Mouse (Mus musculus) embryonic facial prominence, embryonic 10.5 days (tissue): Measurements from ENCODE around the gene Mlc1. TPM values are rescaled to one million over a fixed set of nuclear protein-coding genes. Genes with fewer than 3 reads are reported as not detected.

ENCODE experiments used
- DNase-seq: peaks from one replicate; pipeline ENCODE4 v3.0.0-alpha.2; 2017; ENCODE audit warnings: low spot score
- H3K27ac ChIP-seq: fragments of 300-500 bp; sonication (generic); replicated peaks from 2 replicates; pipeline ENCODE4 v1.5.1; 2016; ENCODE audit warnings: mild to moderate bottlenecking
- H3K27me3 ChIP-seq: fragments of 300-500 bp; sonication (generic); replicated peaks from 2 replicates; pipeline ENCODE4 v1.6.1; 2016; ENCODE audit warnings: low read depth, mild to moderate bottlenecking; ENCODE audit not compliant: poor library complexity, severe bottlenecking
- H3K36me3 ChIP-seq: fragments of 300-500 bp; sonication (generic); replicated peaks from 2 replicates; pipeline ENCODE4 v1.6.1; 2016; ENCODE audit warnings: mild to moderate bottlenecking, moderate library complexity
- H3K4me1 ChIP-seq: fragments of 300-500 bp; sonication (generic); 2 replicates; pipeline ENCODE4 v1.6.1; 2016
- H3K4me3 ChIP-seq: fragments of 300-500 bp; sonication (generic); 2 replicates; pipeline ENCODE4 v1.5.1; 2016; ENCODE audit warnings: mild to moderate bottlenecking, moderate library complexity
- H3K9me3 ChIP-seq: fragments of 300-500 bp; sonication (generic); 2 replicates; pipeline ENCODE4 v1.6.1; 2016; ENCODE audit warnings: mild to moderate bottlenecking
- WGBS: fragments of 180-500 bp; shearing (Covaris S2); methylation state at CpG from one replicate; pipeline ENCODE4 v1.1.7; 2016; 5-methylcytosine and 5-hydroxymethylcytosine counted together
- polyA plus RNA-seq: library from polyadenylated mRNA; unstranded; fragments of >200 nt; fragmentation: Nextera tagmentation; extraction: Ambion mirVana; gene quantifications from 2 replicates; pipeline ENCODE4 v1.2.1, GENCODE M21; 2016

The Mlc1 gene
- polyA plus RNA-seq, 1 experiment from 2014 or later = 1.0 TPM

- Histone ChIP-seq H3K9me3 (no peaks in the 10 kb centered on the region), H3K27ac (no peak overlapping the region), H3K4me3 (no peak overlapping the region), H3K27me3 (no peaks in the 10 kb centered on the region), H3K4me1 (no peaks in the 10 kb centered on the region), H3K36me3 (no peaks in the 10 kb centered on the region)
- WGBS = 91% methylated on average over 4 of the region's 4 CpGs
- DNase-seq = no peak
These were observed 6.5 kb downstream of the Mlc1 start for GRCm38 (mm10) chr15:88972300-88972699.

GRCm38 (mm10) chr15:88964070-88964578, 14.7 kb downstream of the Mlc1 start:
- Histone ChIP-seq H3K4me3 (no peak overlapping the region), H3K4me1 (no peaks in the 10 kb centered on the region), H3K27ac (no peak overlapping the region), H3K9me3 (no peaks in the 10 kb centered on the region), H3K36me3 (no peaks in the 10 kb centered on the region), H3K27me3 (no peaks in the 10 kb centered on the region)
- WGBS = 88% methylated on average over 2 of the region's 2 CpGs
- DNase-seq = no peak

GRCm38 (mm10) chr15:88957522-88957921, 21.3 kb downstream of the Mlc1 start:
- Histone ChIP-seq H3K27me3 (peaks cover 47% of the 10 kb centered on the region), H3K27ac (no peak overlapping the region), H3K4me3 (no peak overlapping the region), H3K9me3 (no peaks in the 10 kb centered on the region), H3K36me3 (no peaks in the 10 kb centered on the region), H3K4me1 (peaks cover 15% of the 10 kb centered on the region)
- 82% methylated on average over 4 of the region's 4 CpGs for WGBS
- no peak for DNase-seq

GRCm38 (mm10) chr15:88955342-88955741, 23.5 kb downstream of the Mlc1 start:
- H3K36me3 ChIP-seq = no peaks in the 10 kb centered on the region
- no peak overlapping the region for H3K27ac ChIP-seq
- H3K4me1 ChIP-seq = peaks cover 15% of the 10 kb centered on the region
- DNase-seq = no peak
- H3K27me3 ChIP-seq = peaks cover 50% of the 10 kb centered on the region
- no peak overlapping the region for H3K4me3 ChIP-seq
- 83% methylated on average over 6 of the region's 6 CpGs for WGBS
- H3K9me3 ChIP-seq = no peaks in the 10 kb centered on the region

- Histone ChIP-seq H3K27ac (no peak within 1 kb of the TSS), H3K36me3 (no peaks in the 10 kb centered on the region), H3K27me3 (peaks cover 50% of the 10 kb centered on the region), H3K4me3 (peak within 1 kb of the TSS; percentile 61), H3K9me3 (no peaks in the 10 kb centered on the region), H3K4me1 (peaks cover 15% of the 10 kb centered on the region)
- DNase-seq = peak; percentile 50
- 5% methylated on average over 53 of the region's 53 CpGs for WGBS
These were observed 24.3 kb downstream of the Mlc1 start, which contains the start of gene Ttll8 for GRCm38 (mm10) chr15:88954368-88955072. Gene Ttll8 (minus strand): TSS chr15:88954418.

- 86% methylated on average over 4 of the region's 4 CpGs for WGBS
- Histone ChIP-seq H3K4me1 (peaks cover 16% of the 10 kb centered on the region), H3K36me3 (no peaks in the 10 kb centered on the region), H3K27me3 (peaks cover 41% of the 10 kb centered on the region), H3K4me3 (no peak overlapping the region), H3K27ac (no peak overlapping the region), H3K9me3 (no peaks in the 10 kb centered on the region)
- no peak for DNase-seq
These were observed 27.6 kb downstream of the Mlc1 start for GRCm38 (mm10) chr15:88951246-88951645.

GRCm38 (mm10) chr15:88946851-88947250, 32.0 kb downstream of the Mlc1 start:
- DNase-seq = peak; percentile 20
- H3K4me3 ChIP-seq = no peak overlapping the region
- H3K27ac ChIP-seq = no peak overlapping the region
- no peaks in the 10 kb centered on the region for H3K36me3 ChIP-seq
- peaks cover 9% of the 10 kb centered on the region; the same call in 1 of the 2 replicates for H3K4me1 ChIP-seq
- 40% methylated on average over 6 of the region's 6 CpGs for WGBS
- no peaks in the 10 kb centered on the region for H3K27me3 ChIP-seq
- H3K9me3 ChIP-seq = no peaks in the 10 kb centered on the region

GRCm38 (mm10) chr15:88943896-88944551, 34.8 kb downstream of the Mlc1 start:
- Histone ChIP-seq H3K9me3 (no peaks in the 10 kb centered on the region), H3K4me3 (no peak overlapping the region), H3K27ac (no peak overlapping the region), H3K4me1 (peaks cover 9% of the 10 kb centered on the region; the same call in 1 of the 2 replicates), H3K27me3 (no peaks in the 10 kb centered on the region), H3K36me3 (no peaks in the 10 kb centered on the region)
- WGBS = 89% methylated on average over 5 of the region's 5 CpGs
- no peak for DNase-seq

- no peak overlapping the region for H3K27ac ChIP-seq
- DNase-seq = no peak
- H3K36me3 ChIP-seq = no peaks in the 10 kb centered on the region
- H3K4me1 ChIP-seq = peaks cover 9% of the 10 kb centered on the region; the same call in 1 of the 2 replicates
- 83% methylated on average over 5 of the region's 5 CpGs for WGBS
- H3K9me3 ChIP-seq = no peaks in the 10 kb centered on the region
- no peaks in the 10 kb centered on the region for H3K27me3 ChIP-seq
- H3K4me3 ChIP-seq = no peak overlapping the region
These were observed 36.0 kb downstream of the Mlc1 start for GRCm38 (mm10) chr15:88942783-88943182.

- Histone ChIP-seq H3K4me1 (no peaks in the 10 kb centered on the region), H3K27ac (no peak overlapping the region), H3K4me3 (no peak overlapping the region), H3K9me3 (no peaks in the 10 kb centered on the region), H3K27me3 (no peaks in the 10 kb centered on the region), H3K36me3 (no peaks in the 10 kb centered on the region)
- no peak for DNase-seq
- 76% methylated on average over 2 of the region's 2 CpGs for WGBS
These were observed 41.5 kb downstream of the Mlc1 start for GRCm38 (mm10) chr15:88937291-88937650.

GRCm38 (mm10) chr15:88936619-88937290, 42.1 kb downstream of the Mlc1 start:
- Histone ChIP-seq H3K27ac (no peak overlapping the region), H3K27me3 (no peaks in the 10 kb centered on the region), H3K9me3 (no peaks in the 10 kb centered on the region), H3K4me1 (no peaks in the 10 kb centered on the region), H3K36me3 (no peaks in the 10 kb centered on the region), H3K4me3 (no peak overlapping the region)
- no peak for DNase-seq
- WGBS = 71% methylated on average over 6 of the region's 6 CpGs

GRCm38 (mm10) chr15:88934141-88934540, 44.7 kb downstream of the Mlc1 start:
- no peak for DNase-seq
- H3K4me3 ChIP-seq = no peak overlapping the region
- H3K36me3 ChIP-seq = no peaks in the 10 kb centered on the region
- WGBS = 66% methylated on average over 7 of the region's 7 CpGs
- no peaks in the 10 kb centered on the region for H3K4me1 ChIP-seq
- H3K9me3 ChIP-seq = no peaks in the 10 kb centered on the region
- no peak overlapping the region for H3K27ac ChIP-seq
- H3K27me3 ChIP-seq = no peaks in the 10 kb centered on the region
